Mouse (Mus musculus): Measurements from ENCODE around the gene Rpl23a. TPM values are rescaled to one million over a fixed set of nuclear protein-coding genes. Genes with fewer than 3 reads are reported as not detected.
"Not testable (repeated sequence)": the region's sequence is repeated elsewhere in the genome, so short reads cannot be mapped to it uniquely, and the experiment has no call there.

The Rpl23a gene
- total RNA-seq, 2 experiments from 2014 or later = 644 to 813 TPM

GRCm38 (mm10) chr11:78188331-78189233, 5.2 kb upstream of the Rpl23a start, which contains the start of gene Rab34:
Gene Rab34 (plus strand): TSS chr11:78188430.
- intact Hi-C loops (cut with DNase I) = no loop called here
- DNase-seq = peak; percentile 63 to 66

- DNase-seq; intact Hi-C loops (cut with DNase I): not testable (repeated sequence)
These were observed 1.3 kb upstream of the Rpl23a start for GRCm38 (mm10) chr11:78184702-78185101.

DNA sequence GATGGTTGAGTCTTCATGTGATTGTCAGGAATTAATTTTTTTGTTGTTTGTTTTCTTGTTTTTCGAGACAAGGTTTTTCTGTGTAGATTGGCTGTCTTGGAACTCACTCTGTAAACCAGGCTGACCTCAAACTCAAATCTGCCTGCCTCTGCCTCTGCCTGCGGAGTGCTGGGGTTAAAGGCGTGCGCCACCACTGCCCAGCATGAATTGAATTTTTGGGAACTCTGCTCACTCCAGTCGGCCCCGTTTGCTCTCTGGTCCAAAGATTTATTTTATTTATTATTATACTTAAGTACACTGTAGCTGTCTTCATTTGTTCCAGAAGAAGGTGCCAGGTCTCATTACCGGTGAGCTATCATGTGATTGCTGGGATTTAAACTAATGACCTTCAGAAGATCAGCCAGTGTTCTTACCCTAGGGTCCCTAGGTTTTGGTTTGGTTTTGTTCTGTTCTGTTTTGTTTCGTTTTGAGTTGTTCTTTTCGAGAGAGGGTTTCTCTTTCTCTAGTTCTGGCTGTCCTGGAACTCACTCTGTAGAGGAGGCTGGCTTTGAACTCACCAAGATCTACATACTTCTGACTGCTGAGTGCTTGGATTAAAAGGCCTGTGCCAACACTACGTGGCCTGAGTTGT, 615 bp upstream of the Rpl23a start:
- intact Hi-C loops (cut with DNase I) = no loop called here

GRCm38 (mm10) chr11:78182450-78182849, 934 bp downstream of the Rpl23a start:
- intact Hi-C loops (cut with DNase I) = no loop called here
- DNase-seq = no peak

More for the DNA sequence above, 615 bp upstream of the Rpl23a start:
- no peak for DNase-seq

- DNase-seq = no peak
- intact Hi-C loops (cut with DNase I) = no loop called here
These were observed 1.5 kb downstream of the Rpl23a start for GRCm38 (mm10) chr11:78181830-78182357.

- intact Hi-C loops (cut with DNase I) = no loop called here
- DNase-seq = no peak
These were observed 3.2 kb downstream of the Rpl23a start for GRCm38 (mm10) chr11:78180081-78180761.

GRCm38 (mm10) chr11:78179438-78179999, 3.9 kb downstream of the Rpl23a start:
- intact Hi-C loops (cut with DNase I) = loop anchor here (2.0 to 5.0 kb wide), 2 partner anchors 121 to 197 kb away; partner anchors contain the start of gene Phf12

DNA sequence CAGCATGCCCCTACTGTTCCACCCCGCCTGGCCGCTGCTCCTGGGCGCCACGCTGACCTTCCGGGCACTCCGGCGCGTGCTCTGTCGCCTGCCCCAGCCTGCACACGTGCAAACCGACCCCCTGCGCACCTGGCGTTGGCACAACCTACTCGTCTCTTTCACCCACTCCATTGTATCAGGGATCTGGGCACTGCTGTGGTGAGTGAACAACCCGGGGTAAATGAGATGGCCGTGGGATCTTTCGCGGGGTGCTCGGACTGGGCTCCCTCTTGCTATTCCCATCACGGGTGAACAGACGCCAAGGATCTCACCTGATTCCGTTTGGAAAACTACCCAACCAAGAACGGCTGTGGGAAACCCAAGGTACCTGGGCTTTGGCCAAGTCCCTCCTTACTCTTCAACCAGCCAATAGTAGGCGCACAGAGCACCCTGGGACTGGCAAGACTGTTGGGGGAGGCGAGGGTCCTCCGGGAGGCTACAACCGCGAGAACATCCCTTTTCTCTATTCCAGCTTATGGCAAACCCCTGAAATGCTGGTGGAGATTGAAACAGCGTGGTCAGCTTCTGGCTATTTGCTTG, 4.4 kb downstream of the Rpl23a start:
- no peak for DNase-seq
- intact Hi-C loops (cut with DNase I) = loop anchor here (1.0 to 5.0 kb wide), 3 partner anchors 20 to 197 kb away; partner anchors contain the start of gene Phf12

More at GRCm38 (mm10) chr11:78179438-78179999, 3.9 kb downstream of the Rpl23a start:
- no peak for DNase-seq

- intact Hi-C loops (cut with DNase I) = loop anchor here (1.0 to 5.0 kb wide), 3 partner anchors 19 to 196 kb away; partner anchors contain the start of gene Phf12
- DNase-seq = peak; percentile 95 to 96
These were observed 5.2 kb downstream of the Rpl23a start for GRCm38 (mm10) chr11:78177903-78178858.

DNA sequence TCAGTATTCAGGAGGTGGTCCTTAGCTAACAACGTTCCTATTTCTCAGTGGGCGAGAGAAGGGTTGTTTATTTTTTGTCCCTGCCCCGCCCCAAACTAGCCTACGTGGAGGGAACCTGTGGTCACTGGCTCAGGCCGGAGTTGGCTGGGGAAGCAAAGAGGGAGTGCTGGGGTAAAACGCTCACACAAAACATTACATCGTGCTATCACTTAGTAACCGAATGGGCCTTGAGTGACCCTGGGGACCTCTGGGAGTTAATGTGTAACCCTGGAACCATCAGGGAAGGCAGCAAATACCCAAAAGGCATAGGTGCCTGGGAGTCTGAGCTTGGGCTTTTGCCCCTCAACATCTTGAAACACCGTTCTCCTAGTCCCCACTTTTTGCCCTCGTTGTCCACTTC, 5.9 kb downstream of the Rpl23a start:
- DNase-seq = no peak
- intact Hi-C loops (cut with DNase I) = loop anchor here (5.0 kb wide), 1 partner anchor 195 kb away; the partner anchor contains the start of gene Phf12

GRCm38 (mm10) chr11:78176905-78177331, 6.5 kb downstream of the Rpl23a start:
- no peak for DNase-seq
- intact Hi-C loops (cut with DNase I) = loop anchor here (5.0 kb wide), 1 partner anchor 195 kb away; the partner anchor contains the start of gene Phf12

DNA sequence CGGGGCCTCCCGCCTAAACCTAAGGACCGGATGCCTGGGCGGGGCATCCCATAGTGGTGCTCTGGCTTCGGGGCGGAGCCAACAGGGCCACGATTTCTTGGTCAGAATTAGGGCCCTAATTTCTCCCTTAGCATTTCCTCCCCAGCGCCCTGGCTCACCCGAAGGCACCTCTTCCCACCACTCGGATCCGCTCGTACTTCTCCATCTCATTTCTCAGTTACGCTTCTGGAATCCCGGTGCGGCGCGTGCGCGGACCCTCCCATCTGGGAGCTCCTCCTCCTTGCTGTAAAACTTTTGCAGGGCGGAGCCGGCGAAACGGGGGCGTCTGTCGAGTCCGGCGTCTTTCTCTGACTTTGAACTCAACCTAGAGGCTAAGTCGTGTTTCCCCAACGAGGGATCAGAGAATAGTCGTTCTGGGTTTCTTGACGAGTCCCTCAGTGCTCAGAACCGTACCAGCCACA, 7.0 kb downstream of the Rpl23a start, which contains the start of the genes Nek8 and Tlcd1:
Gene Nek8 (minus strand): TSS at position 274 of the 461 bp plus-strand sequence.
Gene Tlcd1 (plus strand): TSS at position 310 of the 461 bp plus-strand sequence.
- DNase-seq = peak; percentile 88 to 91
- intact Hi-C loops (cut with DNase I) = loop anchor here (5.0 kb wide), 1 partner anchor 194 kb away; the partner anchor contains the start of gene Phf12

DNA sequence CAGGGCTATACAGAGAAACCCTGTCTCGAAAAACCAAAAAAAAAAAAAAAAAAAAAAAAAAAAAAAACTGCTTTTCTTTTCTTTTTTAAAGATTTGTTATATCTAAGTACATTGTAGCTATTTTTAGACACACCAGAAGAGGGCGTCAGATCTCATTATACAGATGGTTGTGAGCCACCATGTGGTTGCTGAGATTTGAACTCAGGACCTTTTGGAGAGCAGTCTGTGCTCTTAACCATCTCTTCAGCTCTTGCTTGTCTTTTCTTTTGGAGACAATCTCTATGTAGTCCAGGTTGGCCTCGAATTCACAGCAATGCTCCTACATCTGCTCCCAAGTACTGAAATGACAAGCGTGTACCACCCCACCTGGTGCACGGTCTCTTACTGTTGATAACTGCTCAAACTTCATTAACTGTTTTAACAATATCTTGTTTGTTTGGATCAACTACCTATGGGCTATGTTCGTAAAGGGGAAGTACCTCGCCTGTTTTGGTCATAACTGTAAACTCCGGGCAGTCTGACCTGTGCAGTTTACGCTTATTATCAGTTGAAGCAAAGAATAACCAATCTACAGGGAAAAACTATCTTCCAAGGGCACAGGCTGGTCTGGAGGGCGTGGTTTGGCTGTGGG, 7.5 kb downstream of the Rpl23a start:
- intact Hi-C loops (cut with DNase I) = loop anchor here (5.0 kb wide), 1 partner anchor 194 kb away; the partner anchor contains the start of gene Phf12
- DNase-seq = no peak

DNA sequence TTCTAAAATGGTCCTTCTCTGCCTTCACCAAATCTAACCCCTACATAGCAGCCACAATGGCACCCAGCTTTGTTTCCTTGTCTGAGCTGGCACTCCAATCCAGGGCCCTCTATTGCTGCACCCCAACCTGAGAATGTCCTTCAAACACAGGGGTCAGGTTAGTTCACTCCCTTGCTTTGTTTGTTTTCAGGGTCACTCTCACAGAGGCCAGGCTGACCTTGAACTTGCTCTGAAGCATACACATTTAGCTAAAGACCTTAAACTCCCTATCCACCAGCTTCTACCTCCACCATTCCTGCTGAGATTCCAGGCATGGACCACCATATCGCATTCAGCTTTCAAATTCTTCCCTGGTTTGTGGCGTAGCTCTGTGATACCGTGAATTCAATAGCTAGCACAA, 8.9 kb downstream of the Rpl23a start:
- no peak for DNase-seq
- intact Hi-C loops (cut with DNase I) = no loop called here

GRCm38 (mm10) chr11:78172748-78173383, 10.5 kb downstream of the Rpl23a start:
- DNase-seq = no peak
- intact Hi-C loops (cut with DNase I) = no loop called here

- intact Hi-C loops (cut with DNase I) = no loop called here
- no peak for DNase-seq
These were observed 11.2 kb downstream of the Rpl23a start for GRCm38 (mm10) chr11:78172034-78172747.

All from gastrocnemius, postnatal 36 days (tissue).